Comparison of ENCODE assay signal across 9 mouse cellular contexts in the genomic region with DNA sequence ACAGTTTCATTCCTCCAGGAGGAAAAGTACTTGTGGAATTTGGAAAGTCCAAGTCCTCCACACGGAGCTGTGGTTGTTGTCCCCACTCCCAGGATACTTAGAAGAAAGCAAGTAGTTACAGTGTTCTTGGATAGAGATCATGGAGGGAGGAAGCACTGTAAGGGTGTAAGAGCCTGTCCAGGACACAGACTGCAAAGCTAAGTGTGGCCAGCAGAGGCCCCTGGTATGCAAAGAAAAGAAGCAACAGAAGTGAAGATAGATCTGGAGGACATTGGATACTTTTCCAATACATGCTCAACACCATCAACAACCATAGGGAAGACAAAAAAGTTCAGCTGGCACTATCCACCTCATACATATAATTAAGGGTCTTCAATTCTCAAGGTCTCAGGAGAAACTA.
DNase-seq lines count a peak whose midpoint lies in the region; ATAC-seq and TF ChIP-seq lines count a peak whose summit lies in the region.
"Had no signal": no experiment of that assay in that cellular context is flagged by ENCODE, and none has a peak within 500 bp of the region (broad histone marks: within the 10 kb centered on the region; RNA-seq: fewer than 3 reads in every experiment).

No protein-coding gene starts in this region.

- TF ChIP-seq CTCF in hindbrain, postnatal 0 days (IDR thresholded peaks at IDR 0.05; ENCODE audit: low read depth), result no peak
- peak; percentile 57 to 89 (median 75) for TF ChIP-seq CTCF in MEL (IDR thresholded peaks at IDR 0.05 in 2 of 3, conservative IDR thresholded peaks at IDR 0.05 in 1 of 3; ENCODE audit: control insufficient read depth in 1 of 3, insufficient read depth in 1 of 3, low read depth in 2 of 3, low read length in 3 of 3, poor library complexity in 1 of 3, severe bottlenecking in 1 of 3)
- TF ChIP-seq CTCF in lung, embryonic 14.5 days (IDR thresholded peaks at IDR 0.05; ENCODE audit: low read depth), result peak; percentile 49; the same call in 1 of the 2 replicates

- peak; percentile 9 for DNase-seq in hindbrain, embryonic 11.5 days (ENCODE audit: low spot score)
- DNase-seq in hindbrain, postnatal 0 days (ENCODE audit: low spot score), result no peak
- peak; percentile 66 for DNase-seq in MEL (ENCODE audit: low read depth, low spot score)
- DNase-seq in cerebellum, adult 9-10 months, result peak; percentile 72
- DNase-seq in lung, embryonic 14.5 days, result peak; percentile 36
- no peak for DNase-seq in embryonic facial prominence, embryonic 10.5 days (ENCODE audit: low spot score)
- DNase-seq in frontal cortex, postnatal 36 days (ENCODE audit: low spot score in 2 of 2), result no peak
- DNase-seq in spleen, postnatal 10 days (ENCODE audit: low spot score in 2 of 2), result no peak

- H3K9me3 ChIP-seq in hindbrain, embryonic 11.5 days (ENCODE audit: control insufficient read depth, low read length), result no peaks in the 10 kb centered on the region
- no peaks in the 10 kb centered on the region for H3K9me3 ChIP-seq in hindbrain, postnatal 0 days (ENCODE audit: low read length)
- H3K9me3 ChIP-seq in MEL (replicated peaks; ENCODE audit: insufficient read depth, low read length), result no peaks in the 10 kb centered on the region
- no peaks in the 10 kb centered on the region for H3K9me3 ChIP-seq in lung, embryonic 14.5 days (ENCODE audit: low read depth, low read length)
- H3K9me3 ChIP-seq in embryonic facial prominence, embryonic 10.5 days, result no peaks in the 10 kb centered on the region

- peak; percentile 91 for TF ChIP-seq RAD21 in MEL (IDR thresholded peaks at IDR 0.05; ENCODE audit: low read depth, low read length)

- WGBS in hindbrain, embryonic 11.5 days, result 64% methylated on average over 1 of the region's 1 CpGs
- WGBS in hindbrain, postnatal 0 days, result 50% methylated on average over 1 of the region's 1 CpGs
- WGBS in lung, embryonic 14.5 days, result 48% methylated on average over 1 of the region's 1 CpGs
- 35% methylated on average over 1 of the region's 1 CpGs for WGBS in embryonic facial prominence, embryonic 10.5 days

- no peak overlapping the region for H3K9ac ChIP-seq in hindbrain, embryonic 11.5 days (ENCODE audit: low read depth, low read length)
- H3K9ac ChIP-seq in hindbrain, postnatal 0 days (replicated peaks; ENCODE audit: low read length), result no peak overlapping the region
- no peak overlapping the region for H3K9ac ChIP-seq in MEL (ENCODE audit: control insufficient read depth, low read depth, low read length, poor library complexity, severe bottlenecking)
- H3K9ac ChIP-seq in lung, embryonic 14.5 days, result no peak overlapping the region

- no peak for ATAC-seq in hindbrain, embryonic 11.5 days (ENCODE audit: low FRiP score)
- ATAC-seq in hindbrain, postnatal 0 days, result no peak
- ATAC-seq in lung, embryonic 14.5 days (ENCODE audit: insufficient read depth), result no peak

- no peak for TF ChIP-seq EP300 in MEL (IDR thresholded peaks at IDR 0.05; ENCODE audit: low read depth in 1 of 2, low read length in 2 of 2)

- no peaks in the 10 kb centered on the region for H3K36me3 ChIP-seq in hindbrain, embryonic 11.5 days (ENCODE audit: control insufficient read depth, insufficient read depth, low read length)
- no peaks in the 10 kb centered on the region; the same call in 1 of the 2 replicates for H3K36me3 ChIP-seq in hindbrain, postnatal 0 days (ENCODE audit: insufficient read depth, low read length)
- H3K36me3 ChIP-seq in MEL (ENCODE audit: control insufficient read depth in 1 of 2, insufficient read depth in 2 of 2, low read length in 2 of 2), result no peaks in the 10 kb centered on the region
- H3K36me3 ChIP-seq in lung, embryonic 14.5 days (ENCODE audit: insufficient read depth), result no peaks in the 10 kb centered on the region
- H3K36me3 ChIP-seq in embryonic facial prominence, embryonic 10.5 days (replicated peaks), result no peaks in the 10 kb centered on the region

- H3K4me1 ChIP-seq in hindbrain, embryonic 11.5 days (replicated peaks; ENCODE audit: control insufficient read depth, insufficient read depth, low read length), result no peaks in the 10 kb centered on the region
- no peaks in the 10 kb centered on the region for H3K4me1 ChIP-seq in hindbrain, postnatal 0 days (ENCODE audit: insufficient read depth, low read length)
- H3K4me1 ChIP-seq in MEL (ENCODE audit: control insufficient read depth in 1 of 2, insufficient read depth in 2 of 2, low read length in 2 of 2), result no peaks in the 10 kb centered on the region
- no peaks in the 10 kb centered on the region for H3K4me1 ChIP-seq in lung, embryonic 14.5 days (ENCODE audit: insufficient read depth)
- H3K4me1 ChIP-seq in embryonic facial prominence, embryonic 10.5 days, result no peaks in the 10 kb centered on the region

- H3K79me2 ChIP-seq in MEL (ENCODE audit: control insufficient read depth, insufficient read depth, low read length, poor library complexity), result no peaks in the 10 kb centered on the region

- no peak for TF ChIP-seq POLR2A in MEL (IDR thresholded peaks at IDR 0.05; ENCODE audit: control insufficient read depth in 1 of 2, insufficient read depth in 1 of 2, low read depth in 1 of 2, low read length in 2 of 2, poor library complexity in 1 of 2)

- no peaks in the 10 kb centered on the region for H3K27me3 ChIP-seq in hindbrain, embryonic 11.5 days (ENCODE audit: control insufficient read depth, insufficient read depth, low read length)
- no peaks in the 10 kb centered on the region for H3K27me3 ChIP-seq in hindbrain, postnatal 0 days (ENCODE audit: insufficient read depth, low read length)
- peaks cover 17 to 19% of the 10 kb centered on the region in 2 experiments for H3K27me3 ChIP-seq in MEL (ENCODE audit: control insufficient read depth in 1 of 2, insufficient read depth in 2 of 2, low read length in 2 of 2)
- no peaks in the 10 kb centered on the region for H3K27me3 ChIP-seq in lung, embryonic 14.5 days (ENCODE audit: insufficient read depth, low read length)
- H3K27me3 ChIP-seq in embryonic facial prominence, embryonic 10.5 days (replicated peaks; ENCODE audit: low read depth, poor library complexity, severe bottlenecking), result no peaks in the 10 kb centered on the region

- no peak overlapping the region for H3K4me3 ChIP-seq in hindbrain, embryonic 11.5 days (ENCODE audit: low read depth, low read length)
- no peak overlapping the region for H3K4me3 ChIP-seq in hindbrain, postnatal 0 days (ENCODE audit: low read length)
- H3K4me3 ChIP-seq in MEL (ENCODE audit: control insufficient read depth in 1 of 2, insufficient read depth in 1 of 2, low read depth in 2 of 2, low read length in 2 of 2), result no peak overlapping the region
- no peak overlapping the region for H3K4me3 ChIP-seq in lung, embryonic 14.5 days (ENCODE audit: low read depth, low read length)
- no peak overlapping the region for H3K4me3 ChIP-seq in embryonic facial prominence, embryonic 10.5 days

- no peak overlapping the region for H3K4me2 ChIP-seq in hindbrain, embryonic 11.5 days (replicated peaks; ENCODE audit: low read depth, low read length)
- H3K4me2 ChIP-seq in hindbrain, postnatal 0 days (ENCODE audit: low read depth, low read length), result no peak overlapping the region
- no peak overlapping the region for H3K4me2 ChIP-seq in lung, embryonic 14.5 days

- no peak overlapping the region for H3K27ac ChIP-seq in hindbrain, embryonic 11.5 days (ENCODE audit: low read depth, low read length)
- no peak overlapping the region for H3K27ac ChIP-seq in hindbrain, postnatal 0 days
- H3K27ac ChIP-seq in MEL (ENCODE audit: control insufficient read depth, low read depth, low read length), result no peak overlapping the region
- H3K27ac ChIP-seq in lung, embryonic 14.5 days (ENCODE audit: low read depth), result no peak overlapping the region
- no peak overlapping the region for H3K27ac ChIP-seq in embryonic facial prominence, embryonic 10.5 days (replicated peaks)
- H3K27ac ChIP-seq: macrophage had no signal

TF ChIP-seq in MEL, 35 proteins besides CTCF, POLR2A, EP300 and RAD21:
- TF ChIP-seq SMC3 (IDR thresholded peaks at IDR 0.05; ENCODE audit: low read depth, low read length), result peak; percentile 97
- TF ChIP-seq ELF1 (IDR thresholded peaks at IDR 0.05; ENCODE audit: low read depth, low read length), result no peak
- no peak for TF ChIP-seq USF1 (IDR thresholded peaks at IDR 0.05; ENCODE audit: low read depth, low read length)
- no peak for TF ChIP-seq E2F4 (IDR thresholded peaks at IDR 0.05; ENCODE audit: borderline replicate concordance, low read depth, low read length)
- no peak for TF ChIP-seq NELFE (IDR thresholded peaks at IDR 0.05; ENCODE audit: low read depth, low read length)
- TF ChIP-seq ZC3H11A (IDR thresholded peaks at IDR 0.05; ENCODE audit: low read depth, low read length), result peak; percentile 91

Comparison
In these comparisons a context has a peak if more than half of its experiments do, and no peak if none do; other contexts are left out.
1. DNase-seq: peak in hindbrain, embryonic 11.5 days (single experiment), MEL (single experiment), cerebellum, adult 9-10 months (single experiment) and lung, embryonic 14.5 days (single experiment); none in hindbrain, postnatal 0 days (single experiment), embryonic facial prominence, embryonic 10.5 days (single experiment), frontal cortex, postnatal 36 days (0 of 2) and spleen, postnatal 10 days (0 of 2).